Comparison of ENCODE assay signal across 13 mouse cellular contexts in the genomic region with DNA sequence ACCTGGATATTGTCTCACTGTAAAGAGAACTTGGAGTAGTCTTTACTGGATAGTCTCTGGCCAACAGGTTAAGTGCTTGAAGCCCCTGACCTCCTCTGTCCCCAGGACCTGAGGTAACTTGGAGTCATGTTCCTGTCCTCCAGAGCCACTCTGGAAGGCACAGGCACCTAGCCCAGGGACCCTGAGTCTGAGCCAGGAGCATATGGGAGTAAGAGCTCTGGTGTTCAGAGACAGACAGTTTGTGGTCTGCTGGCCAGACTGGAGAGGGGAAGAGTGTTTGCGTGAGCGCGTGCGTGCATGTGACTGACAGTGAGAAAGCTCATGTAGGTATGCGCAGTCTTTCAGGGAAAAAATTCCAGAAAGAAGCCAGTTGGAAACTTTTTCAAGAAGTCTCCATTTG.
DNase-seq lines count a peak whose midpoint lies in the region; ATAC-seq and TF ChIP-seq lines count a peak whose summit lies in the region.
"Had no signal": no experiment of that assay in that cellular context is flagged by ENCODE, and none has a peak within 500 bp of the region (broad histone marks: within the 10 kb centered on the region; RNA-seq: fewer than 3 reads in every experiment).

No protein-coding gene starts in this region.

- H3K4me3 ChIP-seq in gastrocnemius, adult 2 months = no peak overlapping the region
- no peak overlapping the region for H3K4me3 ChIP-seq in intestine, embryonic 15.5 days (replicated peaks)
- no peak overlapping the region for H3K4me3 ChIP-seq in intestine, embryonic 16.5 days (ENCODE audit: low read length)
- H3K4me3 ChIP-seq: neural tube, embryonic 13.5 days had no signal

- no peaks in the 10 kb centered on the region for H3K9me3 ChIP-seq in intestine, embryonic 15.5 days
- no peaks in the 10 kb centered on the region for H3K9me3 ChIP-seq in intestine, embryonic 16.5 days (ENCODE audit: control insufficient read depth, low read length)
- H3K9me3 ChIP-seq: G1E; liver, embryonic 12.5 days; neural tube, embryonic 13.5 days had no signal

- intact Hi-C loops in gastrocnemius, adult 2 months (cut with DNase I) = no loop called here

- no peak overlapping the region for H3K9ac ChIP-seq in intestine, embryonic 15.5 days
- no peak overlapping the region for H3K9ac ChIP-seq in intestine, embryonic 16.5 days (ENCODE audit: low read depth, low read length)

- H3K4me1 ChIP-seq in intestine, embryonic 15.5 days (replicated peaks) = peaks cover 42% of the 10 kb centered on the region
- peaks cover 39% of the 10 kb centered on the region for H3K4me1 ChIP-seq in intestine, embryonic 16.5 days (ENCODE audit: control insufficient read depth, insufficient read depth, low read length)

- ATAC-seq in intestine, embryonic 15.5 days = no peak
- ATAC-seq in intestine, embryonic 16.5 days = no peak

- H3K27me3 ChIP-seq in intestine, embryonic 15.5 days (replicated peaks) = no peaks in the 10 kb centered on the region
- no peaks in the 10 kb centered on the region for H3K27me3 ChIP-seq in intestine, embryonic 16.5 days (replicated peaks; ENCODE audit: control insufficient read depth, insufficient read depth, low read length)
- H3K27me3 ChIP-seq: liver, embryonic 12.5 days; neural tube, embryonic 13.5 days had no signal

- H3K27ac ChIP-seq in gastrocnemius, adult 2 months = peak overlapping the region; percentile 72
- peak overlapping the region; percentile 13; the same call in 1 of the 2 replicates for H3K27ac ChIP-seq in intestine, embryonic 15.5 days
- no peak overlapping the region for H3K27ac ChIP-seq in intestine, embryonic 16.5 days (ENCODE audit: low read length)

- TF ChIP-seq CTCF in gastrocnemius, adult 2 months (IDR thresholded peaks at IDR 0.05) = no peak

- peak; percentile 52 for DNase-seq in gastrocnemius, adult 2 months
- DNase-seq in gastrocnemius, postnatal 10 days = no peak
- DNase-seq in brain, adult 2 months (ENCODE audit: low read depth, low spot score) = peak; percentile 90
- peak; percentile 65 to 66 for DNase-seq in cerebellum, postnatal 14 days
- no peak for DNase-seq in c-Kit-positive CD71-positive TER-119-positive erythroid progenitor cells, embryonic 14.5 days (ENCODE audit: low spot score)
- DNase-seq in urinary bladder, postnatal 14 days (ENCODE audit: low spot score) = no peak
- DNase-seq: adrenal gland, postnatal 36 days; right cerebral cortex, adult 18-20 months had no signal

- no peak overlapping the region for H3K4me2 ChIP-seq in intestine, embryonic 15.5 days (replicated peaks)
- H3K4me2 ChIP-seq in intestine, embryonic 16.5 days (ENCODE audit: low read depth, low read length) = no peak overlapping the region

- WGBS in intestine, embryonic 15.5 days = 85% methylated on average over 5 of the region's 5 CpGs
- 83% methylated on average over 5 of the region's 5 CpGs for WGBS in intestine, embryonic 16.5 days

- H3K36me3 ChIP-seq in intestine, embryonic 15.5 days = peaks cover 29% of the 10 kb centered on the region
- H3K36me3 ChIP-seq in intestine, embryonic 16.5 days (ENCODE audit: control insufficient read depth, insufficient read depth, low read length) = peaks cover 22% of the 10 kb centered on the region
- H3K36me3 ChIP-seq: G1E had no signal

Comparison
In these comparisons a context has a peak if more than half of its experiments do, and no peak if none do; other contexts are left out.
1. DNase-seq: peak in gastrocnemius, adult 2 months (single experiment), brain, adult 2 months (single experiment) and cerebellum, postnatal 14 days (2 of 2); none in gastrocnemius, postnatal 10 days (single experiment), c-Kit-positive CD71-positive TER-119-positive erythroid progenitor cells, embryonic 14.5 days (single experiment) and urinary bladder, postnatal 14 days (single experiment).